Mouse (Mus musculus) urinary bladder, postnatal 10 days (tissue): ENCODE measurements around the gene Pgam2.

Experiments
- DNase-seq: peaks from one replicate; pipeline ENCODE4 v3.0.0; 2022; ENCODE audit warnings: low spot score

The Pgam2 gene

DNA sequence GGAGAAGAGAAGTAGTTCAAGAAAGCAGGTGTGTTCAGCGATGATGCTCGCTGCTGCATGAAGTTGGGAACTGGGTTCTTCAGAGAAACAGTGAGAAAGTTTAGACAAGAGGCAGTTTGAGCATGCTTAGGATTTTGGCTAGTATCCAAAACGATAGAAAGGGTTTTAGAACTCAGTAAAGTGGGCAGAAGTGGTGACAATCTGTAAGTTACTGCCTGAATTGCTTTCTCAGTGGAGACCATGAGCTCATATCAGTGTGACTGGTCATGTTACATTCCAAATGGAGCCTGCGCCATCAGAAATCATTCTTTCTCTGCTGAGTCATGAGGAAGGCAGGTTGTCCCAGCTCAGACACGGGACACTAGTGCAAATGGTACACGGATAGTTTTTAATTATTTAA lies 37.5 kb downstream of the Pgam2 start:
- no peak for DNase-seq

DNA sequence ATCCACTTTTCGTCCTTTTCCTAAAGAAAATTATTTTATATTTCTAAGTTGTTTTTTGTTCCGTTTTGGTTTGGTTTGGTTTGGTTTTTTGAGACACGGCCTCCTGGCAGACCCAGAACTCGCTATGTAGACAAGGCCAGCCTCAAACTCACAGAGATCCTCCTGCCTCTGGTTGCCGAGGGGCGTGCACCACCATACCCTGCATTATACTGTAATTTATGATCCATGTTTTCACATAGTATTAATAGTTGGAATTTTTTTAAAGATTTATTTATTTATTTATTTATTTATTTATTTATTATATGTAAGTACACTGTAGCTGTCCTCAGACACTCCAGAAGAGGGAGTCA lies 40.9 kb downstream of the Pgam2 start:
- DNase-seq = no peak

DNA sequence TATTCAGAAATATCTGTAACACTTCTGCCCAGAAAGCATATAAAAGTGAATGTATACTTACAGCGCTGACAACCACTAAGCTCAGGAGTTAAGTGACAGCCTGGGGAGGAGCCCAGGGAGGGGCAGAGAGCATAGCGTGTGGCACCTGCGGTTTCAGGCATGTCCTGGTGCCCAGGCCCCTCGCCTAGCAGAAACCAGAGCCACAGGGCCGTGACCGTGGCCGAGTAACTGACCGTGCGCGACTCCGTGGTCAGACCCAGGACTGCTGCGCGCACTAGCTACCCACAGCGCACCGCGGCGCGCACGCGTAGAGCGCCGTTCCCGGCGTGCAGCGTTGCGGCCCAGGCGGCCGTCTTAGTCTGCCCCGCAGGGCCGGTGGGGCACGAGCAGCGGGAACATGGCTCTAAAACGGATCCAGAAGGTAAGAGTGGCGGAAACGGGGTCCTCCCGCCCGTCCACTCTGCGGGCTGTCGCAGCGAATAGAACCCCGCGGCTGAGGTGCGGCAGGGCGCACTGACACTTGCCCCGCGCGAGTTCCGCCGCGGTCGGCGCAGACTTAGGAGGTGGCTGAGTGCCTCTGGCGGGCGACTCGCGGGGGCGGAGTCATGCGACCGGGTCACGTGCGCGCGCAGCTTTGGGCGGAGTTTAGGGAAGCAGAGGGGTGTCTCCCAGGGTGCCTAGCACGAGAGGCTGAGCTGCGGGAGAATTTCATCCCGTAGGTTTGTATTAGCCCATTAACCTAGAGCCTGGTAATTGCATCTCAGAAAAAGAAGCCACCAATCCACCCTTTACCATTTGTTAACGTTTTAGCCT lies 41.5 kb downstream of the Pgam2 start, which contains the start of gene Urgcp:
Gene Urgcp (minus strand): TSS at position 557 of the 813 bp plus-strand sequence.
- DNase-seq = peak; percentile 72

DNA sequence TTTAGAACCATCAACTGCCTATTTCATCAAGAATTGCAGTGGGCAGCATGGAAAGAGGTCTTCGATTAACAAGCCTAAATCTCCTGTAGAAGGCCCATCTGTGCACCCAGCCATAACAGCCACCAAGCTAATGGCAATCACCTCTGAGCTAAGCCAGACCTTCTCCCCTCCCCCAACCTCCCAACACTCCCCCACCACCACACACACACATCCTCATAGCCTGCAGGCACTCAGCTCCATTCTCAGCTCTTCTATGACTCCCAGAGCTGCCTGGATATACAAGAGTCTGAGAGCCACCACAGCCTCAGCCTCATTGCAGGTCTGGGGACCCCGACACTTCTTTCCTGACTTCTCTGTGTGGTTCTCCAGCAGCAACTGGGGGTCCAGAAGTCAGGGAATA lies 49.8 kb downstream of the Pgam2 start:
- DNase-seq = no peak
